In the genomic region with DNA sequence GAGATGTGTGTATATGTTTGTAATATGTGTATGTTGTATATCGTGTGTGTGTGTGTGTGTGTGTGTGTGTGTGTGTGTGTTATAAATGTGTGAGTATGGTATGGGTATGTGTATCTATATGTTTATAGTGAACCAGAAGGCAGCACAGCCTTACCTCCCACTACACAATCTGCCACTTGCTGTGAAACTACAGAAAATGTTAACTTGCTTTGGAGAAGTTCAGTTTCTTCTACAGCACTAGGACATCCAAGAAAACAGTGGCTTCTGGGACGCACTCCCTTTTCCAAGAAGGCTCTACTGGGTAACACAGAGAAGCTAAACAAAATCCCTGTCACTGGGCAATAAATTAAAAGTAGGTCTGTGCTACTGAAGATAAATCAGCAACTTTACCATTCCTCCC, we compare ENCODE assay signal across 16 mouse cellular contexts.
"Had no signal": no experiment of that assay in that cellular context is flagged by ENCODE, and none has a peak within 500 bp of the region (broad histone marks: within the 10 kb centered on the region; RNA-seq: fewer than 3 reads in every experiment).

No protein-coding gene starts in this region.

- DNase-seq: gastrocnemius, postnatal 14 days; gastrocnemius, postnatal 36 days; heart, adult 11 months; heart, adult 2 months; heart, postnatal 14 days; heart, postnatal 36 days; kidney, adult 11 months; kidney, adult 2 months; kidney, adult 9 months; kidney, postnatal 14 days; kidney, postnatal 36 days; layer of hippocampus, postnatal 36 days; left cerebral cortex, postnatal 4 days had no signal

- ATAC-seq: hindbrain, postnatal 0 days; intestine, embryonic 16.5 days; liver, embryonic 12.5 days had no signal
